Mouse (Mus musculus): ENCODE results near the gene Herc2. TPM values are rescaled to one million over a fixed set of nuclear protein-coding genes. Genes with fewer than 3 reads are reported as not detected.

Gene Herc2
- polyA plus RNA-seq, 2 experiments = 24.5 to 28.3 TPM

GRCm38 (mm10) chr7:56066634-56067033, 16.6 kb downstream of the Herc2 start:
- Histone ChIP-seq H3K4me1 (ENCODE audit: control insufficient read depth, insufficient read depth, low read length) (no peaks in the 10 kb centered on the region), H3K27me3 (ENCODE audit: control insufficient read depth, insufficient read depth, low read length) (no peaks in the 10 kb centered on the region), H3K9ac (ENCODE audit: low read depth, low read length, severe bottlenecking) (no peak overlapping the region), H3K4me2 (replicated peaks; ENCODE audit: low read depth, low read length, severe bottlenecking) (no peak overlapping the region), H3K4me3 (replicated peaks; ENCODE audit: low read length) (no peak overlapping the region), H3K27ac (replicated peaks; ENCODE audit: low read depth, low read length) (no peak overlapping the region), H3K36me3 (ENCODE audit: control insufficient read depth, insufficient read depth, low read length) (peaks cover 11% of the 10 kb centered on the region; the same call in 1 of the 2 replicates), H3K9me3 (ENCODE audit: control insufficient read depth, low read length) (no peaks in the 10 kb centered on the region)
- no peak for TF ChIP-seq POLR2A (IDR thresholded peaks at IDR 0.05; ENCODE audit: borderline replicate concordance, extremely low read depth, insufficient read depth, insufficient read length)
- WGBS = 100% methylated on average over 1 of the region's 1 CpGs
- ATAC-seq (ENCODE audit: low FRiP score, low read depth) (no peak), DNase-seq (ENCODE audit: low spot score) (no peak)

- no peak overlapping the region for H3K4me3 ChIP-seq (replicated peaks; ENCODE audit: low read length)
- H3K9ac ChIP-seq (ENCODE audit: low read depth, low read length, severe bottlenecking) = no peak overlapping the region
- no peak overlapping the region for H3K27ac ChIP-seq (replicated peaks; ENCODE audit: low read depth, low read length)
- no peaks in the 10 kb centered on the region for H3K4me1 ChIP-seq (ENCODE audit: control insufficient read depth, insufficient read depth, low read length)
- no peak for DNase-seq (ENCODE audit: low spot score)
- no peak for TF ChIP-seq POLR2A (IDR thresholded peaks at IDR 0.05; ENCODE audit: borderline replicate concordance, extremely low read depth, insufficient read depth, insufficient read length)
- H3K9me3 ChIP-seq (ENCODE audit: control insufficient read depth, low read length) = no peaks in the 10 kb centered on the region
- no peak for ATAC-seq (ENCODE audit: low FRiP score, low read depth)
- H3K27me3 ChIP-seq (ENCODE audit: control insufficient read depth, insufficient read depth, low read length) = no peaks in the 10 kb centered on the region
- H3K4me2 ChIP-seq (replicated peaks; ENCODE audit: low read depth, low read length, severe bottlenecking) = no peak overlapping the region
- WGBS = 88% methylated on average over 4 of the region's 4 CpGs
- peaks cover 17% of the 10 kb centered on the region; the same call in 1 of the 2 replicates for H3K36me3 ChIP-seq (ENCODE audit: control insufficient read depth, insufficient read depth, low read length)
Observed at GRCm38 (mm10) chr7:56071724-56072123, 21.7 kb downstream of the Herc2 start.

- no peaks in the 10 kb centered on the region for H3K9me3 ChIP-seq (ENCODE audit: control insufficient read depth, low read length)
- H3K4me2 ChIP-seq (replicated peaks; ENCODE audit: low read depth, low read length, severe bottlenecking) = no peak overlapping the region
- WGBS = 87% methylated on average over 2 of the region's 2 CpGs
- H3K9ac ChIP-seq (ENCODE audit: low read depth, low read length, severe bottlenecking) = no peak overlapping the region
- peaks cover 13% of the 10 kb centered on the region for H3K36me3 ChIP-seq (ENCODE audit: control insufficient read depth, insufficient read depth, low read length)
- DNase-seq (ENCODE audit: low spot score) = no peak
- no peak overlapping the region for H3K4me3 ChIP-seq (replicated peaks; ENCODE audit: low read length)
- TF ChIP-seq POLR2A (IDR thresholded peaks at IDR 0.05; ENCODE audit: borderline replicate concordance, extremely low read depth, insufficient read depth, insufficient read length) = no peak
- ATAC-seq (ENCODE audit: low FRiP score, low read depth) = no peak
- no peak overlapping the region for H3K27ac ChIP-seq (replicated peaks; ENCODE audit: low read depth, low read length)
- H3K27me3 ChIP-seq (ENCODE audit: control insufficient read depth, insufficient read depth, low read length) = no peaks in the 10 kb centered on the region
- H3K4me1 ChIP-seq (ENCODE audit: control insufficient read depth, insufficient read depth, low read length) = no peaks in the 10 kb centered on the region
Observed at GRCm38 (mm10) chr7:56083034-56083433, 33.0 kb downstream of the Herc2 start.

GRCm38 (mm10) chr7:56089097-56089496, 39.1 kb downstream of the Herc2 start:
- H3K27ac ChIP-seq (replicated peaks; ENCODE audit: low read depth, low read length) = no peak overlapping the region
- H3K4me3 ChIP-seq (replicated peaks; ENCODE audit: low read length) = no peak overlapping the region
- H3K27me3 ChIP-seq (ENCODE audit: control insufficient read depth, insufficient read depth, low read length) = no peaks in the 10 kb centered on the region
- no peak overlapping the region for H3K9ac ChIP-seq (ENCODE audit: low read depth, low read length, severe bottlenecking)
- H3K4me1 ChIP-seq (ENCODE audit: control insufficient read depth, insufficient read depth, low read length) = no peaks in the 10 kb centered on the region
- no peaks in the 10 kb centered on the region for H3K9me3 ChIP-seq (ENCODE audit: control insufficient read depth, low read length)
- no peak overlapping the region for H3K4me2 ChIP-seq (replicated peaks; ENCODE audit: low read depth, low read length, severe bottlenecking)
- peaks cover 51% of the 10 kb centered on the region for H3K36me3 ChIP-seq (ENCODE audit: control insufficient read depth, insufficient read depth, low read length)
- ATAC-seq (ENCODE audit: low FRiP score, low read depth) (no peak), DNase-seq (ENCODE audit: low spot score) (no peak)
- no peak for TF ChIP-seq POLR2A (IDR thresholded peaks at IDR 0.05; ENCODE audit: borderline replicate concordance, extremely low read depth, insufficient read depth, insufficient read length)
- WGBS = 94% methylated on average over 3 of the region's 3 CpGs

- H3K9me3 ChIP-seq (ENCODE audit: control insufficient read depth, low read length) = no peaks in the 10 kb centered on the region
- no peak overlapping the region for H3K9ac ChIP-seq (ENCODE audit: low read depth, low read length, severe bottlenecking)
- no peak overlapping the region for H3K27ac ChIP-seq (replicated peaks; ENCODE audit: low read depth, low read length)
- no peaks in the 10 kb centered on the region for H3K27me3 ChIP-seq (ENCODE audit: control insufficient read depth, insufficient read depth, low read length)
- no peak overlapping the region for H3K4me3 ChIP-seq (replicated peaks; ENCODE audit: low read length)
- H3K4me2 ChIP-seq (replicated peaks; ENCODE audit: low read depth, low read length, severe bottlenecking) = no peak overlapping the region
- DNase-seq (ENCODE audit: low spot score) (no peak), ATAC-seq (ENCODE audit: low FRiP score, low read depth) (no peak)
- 90% methylated on average over 5 of the region's 5 CpGs for WGBS
- H3K36me3 ChIP-seq (ENCODE audit: control insufficient read depth, insufficient read depth, low read length) = peaks cover 69% of the 10 kb centered on the region
- no peak for TF ChIP-seq POLR2A (IDR thresholded peaks at IDR 0.05; ENCODE audit: borderline replicate concordance, extremely low read depth, insufficient read depth, insufficient read length)
- H3K4me1 ChIP-seq (ENCODE audit: control insufficient read depth, insufficient read depth, low read length) = no peaks in the 10 kb centered on the region
Observed at GRCm38 (mm10) chr7:56091445-56091844, 41.4 kb downstream of the Herc2 start.
